Mouse (Mus musculus): ENCODE measurements around the gene Gna15. TPM values are rescaled to one million over a fixed set of nuclear protein-coding genes. Genes with fewer than 3 reads are reported as not detected.

Gene Gna15
- polyA plus RNA-seq, 1 experiment, result 11.2 TPM

GRCm38 (mm10) chr10:81570238-81570800 is 46.3 kb upstream of the Gna15 start:
- Histone ChIP-seq H3K27ac (ENCODE audit: insufficient read depth, low read length) (no peak overlapping the region), H3K9ac (ENCODE audit: low read depth, poor library complexity, severe bottlenecking) (peak overlapping the region; percentile 54), H3K36me3 (ENCODE audit: control insufficient read depth, insufficient read depth, low read length, poor library complexity, severe bottlenecking) (peaks cover 5% of the 10 kb centered on the region), H3K9me3 (replicated peaks; ENCODE audit: control insufficient read depth, insufficient read depth, low read length, poor library complexity, severe bottlenecking) (no peaks in the 10 kb centered on the region), H3K4me3 (ENCODE audit: low read depth, low read length) (peak overlapping the region; percentile 72), H3K27me3 (ENCODE audit: control insufficient read depth, insufficient read depth, low read length, poor library complexity, severe bottlenecking) (no peaks in the 10 kb centered on the region), H3K4me1 (ENCODE audit: control insufficient read depth, insufficient read depth, low read length) (no peaks in the 10 kb centered on the region)
- TF ChIP-seq POLR2A (IDR thresholded peaks at IDR 0.05; ENCODE audit: insufficient read depth, low read length), result no peak

- no peaks in the 10 kb centered on the region for H3K9me3 ChIP-seq (replicated peaks; ENCODE audit: control insufficient read depth, insufficient read depth, low read length, poor library complexity, severe bottlenecking)
- no peaks in the 10 kb centered on the region for H3K27me3 ChIP-seq (ENCODE audit: control insufficient read depth, insufficient read depth, low read length, poor library complexity, severe bottlenecking)
- no peak overlapping the region for H3K4me3 ChIP-seq (ENCODE audit: low read depth, low read length)
These were observed 45.6 kb upstream of the Gna15 start for GRCm38 (mm10) chr10:81569507-81570237.

GRCm38 (mm10) chr10:81568381-81569191 is 44.6 kb upstream of the Gna15 start:
- H3K36me3 ChIP-seq (ENCODE audit: control insufficient read depth, insufficient read depth, low read length, poor library complexity, severe bottlenecking), result peaks cover 7% of the 10 kb centered on the region
- no peak overlapping the region for H3K27ac ChIP-seq (ENCODE audit: insufficient read depth, low read length)
- H3K4me1 ChIP-seq (ENCODE audit: control insufficient read depth, insufficient read depth, low read length), result peaks cover 1% of the 10 kb centered on the region
- H3K4me3 ChIP-seq (ENCODE audit: low read depth, low read length), result no peak overlapping the region
- no peaks in the 10 kb centered on the region for H3K27me3 ChIP-seq (ENCODE audit: control insufficient read depth, insufficient read depth, low read length, poor library complexity, severe bottlenecking)
- TF ChIP-seq CTCF (IDR thresholded peaks at IDR 0.05; ENCODE audit: low read depth, low read length) (no peak), POLR2A (IDR thresholded peaks at IDR 0.05; ENCODE audit: insufficient read depth, low read length) (no peak), EP300 (IDR thresholded peaks at IDR 0.05; ENCODE audit: insufficient read depth, low read depth, low read length) (no peak)
- no peak overlapping the region for H3K9ac ChIP-seq (ENCODE audit: low read depth, poor library complexity, severe bottlenecking)
- no peaks in the 10 kb centered on the region for H3K9me3 ChIP-seq (replicated peaks; ENCODE audit: control insufficient read depth, insufficient read depth, low read length, poor library complexity, severe bottlenecking)

More at GRCm38 (mm10) chr10:81569507-81570237, 45.6 kb upstream of the Gna15 start:
- peaks cover 7% of the 10 kb centered on the region for H3K36me3 ChIP-seq (ENCODE audit: control insufficient read depth, insufficient read depth, low read length, poor library complexity, severe bottlenecking)
- TF ChIP-seq POLR2A (IDR thresholded peaks at IDR 0.05; ENCODE audit: insufficient read depth, low read length), result no peak
- no peak for TF ChIP-seq EP300 (IDR thresholded peaks at IDR 0.05; ENCODE audit: insufficient read depth, low read depth, low read length)
- no peaks in the 10 kb centered on the region for H3K4me1 ChIP-seq (ENCODE audit: control insufficient read depth, insufficient read depth, low read length)
- H3K9ac ChIP-seq (ENCODE audit: low read depth, poor library complexity, severe bottlenecking), result no peak overlapping the region
- H3K27ac ChIP-seq (ENCODE audit: insufficient read depth, low read length), result no peak overlapping the region

- no peak overlapping the region for H3K9ac ChIP-seq (ENCODE audit: low read depth, poor library complexity, severe bottlenecking)
- H3K36me3 ChIP-seq (ENCODE audit: control insufficient read depth, insufficient read depth, low read length, poor library complexity, severe bottlenecking), result peaks cover 7% of the 10 kb centered on the region
- H3K27ac ChIP-seq (ENCODE audit: insufficient read depth, low read length), result no peak overlapping the region
- H3K4me1 ChIP-seq (ENCODE audit: control insufficient read depth, insufficient read depth, low read length), result peaks cover 6% of the 10 kb centered on the region
- no peak overlapping the region for H3K4me3 ChIP-seq (ENCODE audit: low read depth, low read length)
- no peaks in the 10 kb centered on the region for H3K9me3 ChIP-seq (replicated peaks; ENCODE audit: control insufficient read depth, insufficient read depth, low read length, poor library complexity, severe bottlenecking)
- H3K27me3 ChIP-seq (ENCODE audit: control insufficient read depth, insufficient read depth, low read length, poor library complexity, severe bottlenecking), result no peaks in the 10 kb centered on the region
- TF ChIP-seq EP300 (IDR thresholded peaks at IDR 0.05; ENCODE audit: insufficient read depth, low read depth, low read length), result 0 out of 2 replicates have a peak, but pooled peaks have one; percentile 20
- no peak for TF ChIP-seq POLR2A (IDR thresholded peaks at IDR 0.05; ENCODE audit: insufficient read depth, low read length)
- no peak for TF ChIP-seq CTCF (IDR thresholded peaks at IDR 0.05; ENCODE audit: low read depth, low read length)
These were observed 41.5 kb upstream of the Gna15 start for GRCm38 (mm10) chr10:81565257-81566228.

- Histone ChIP-seq H3K27ac (ENCODE audit: insufficient read depth, low read length) (peak overlapping the region; percentile 50; the same call in 1 of the 2 replicates), H3K4me1 (ENCODE audit: control insufficient read depth, insufficient read depth, low read length) (peaks cover 6% of the 10 kb centered on the region), H3K9me3 (replicated peaks; ENCODE audit: control insufficient read depth, insufficient read depth, low read length, poor library complexity, severe bottlenecking) (no peaks in the 10 kb centered on the region), H3K9ac (ENCODE audit: low read depth, poor library complexity, severe bottlenecking) (no peak overlapping the region), H3K4me3 (ENCODE audit: low read depth, low read length) (peak overlapping the region; percentile 40), H3K36me3 (ENCODE audit: control insufficient read depth, insufficient read depth, low read length, poor library complexity, severe bottlenecking) (peaks cover 7% of the 10 kb centered on the region), H3K27me3 (ENCODE audit: control insufficient read depth, insufficient read depth, low read length, poor library complexity, severe bottlenecking) (no peaks in the 10 kb centered on the region)
- TF ChIP-seq POLR2A (IDR thresholded peaks at IDR 0.05; ENCODE audit: insufficient read depth, low read length), result no peak
- TF ChIP-seq CTCF (IDR thresholded peaks at IDR 0.05; ENCODE audit: low read depth, low read length), result peak; percentile 86
- peak; percentile 27; the same call in 1 of the 2 replicates for TF ChIP-seq EP300 (IDR thresholded peaks at IDR 0.05; ENCODE audit: insufficient read depth, low read depth, low read length)
These were observed 40.7 kb upstream of the Gna15 start for GRCm38 (mm10) chr10:81564734-81565133.

Measured in ES-Bruce4 (cell line).